Mouse (Mus musculus) layer of hippocampus, postnatal 14 days (tissue): ENCODE results near the gene Gcm1. TPM values are rescaled to one million over a fixed set of nuclear protein-coding genes. Genes with fewer than 3 reads are reported as not detected.
"Not testable (repeated sequence)": the region's sequence is repeated elsewhere in the genome, so short reads cannot be mapped to it uniquely, and the experiment has no call there.

ENCODE experiments used
- DNase-seq, 2 experiments: peaks; one replicate each; pipeline ENCODE4 v3.0.0; 2021 to 2022; ENCODE audit warnings: low spot score in 2 of 2, mixed read lengths in 1 of 2
- total RNA-seq, 2 experiments: library from RNA; stranded (reverse); gene quantifications; 2 replicates each; pipeline ENCODE4 v1.2.3; 2021

Gcm1 gene
- total RNA-seq, 2 experiments from 2014 or later, result not detected

- no peak for DNase-seq
Observed at GRCm38 (mm10) chr9:78045171-78045570, 6.6 kb upstream of the Gcm1 start.

GRCm38 (mm10) chr9:78046755-78047154, 5.0 kb upstream of the Gcm1 start:
- no peak for DNase-seq

GRCm38 (mm10) chr9:78050452-78050970, 1.2 kb upstream of the Gcm1 start:
- DNase-seq, result no peak

- no peak for DNase-seq
Observed at GRCm38 (mm10) chr9:78053821-78054220, 2.1 kb downstream of the Gcm1 start.

- DNase-seq, result no peak
Observed at GRCm38 (mm10) chr9:78054298-78054697, 2.6 kb downstream of the Gcm1 start.

GRCm38 (mm10) chr9:78059525-78060120, 7.9 kb downstream of the Gcm1 start:
- no peak for DNase-seq

- no peak for DNase-seq
Observed at GRCm38 (mm10) chr9:78062392-78062791, 10.7 kb downstream of the Gcm1 start.

- no peak for DNase-seq
Observed at GRCm38 (mm10) chr9:78064121-78064520, 12.4 kb downstream of the Gcm1 start.

GRCm38 (mm10) chr9:78070496-78070895, 18.8 kb downstream of the Gcm1 start:
- DNase-seq, result no peak

- DNase-seq, result no peak
Observed at GRCm38 (mm10) chr9:78071626-78072025, 19.9 kb downstream of the Gcm1 start.

GRCm38 (mm10) chr9:78073291-78073690, 21.6 kb downstream of the Gcm1 start:
- not testable (repeated sequence) for DNase-seq

- DNase-seq, result no peak
Observed at GRCm38 (mm10) chr9:78073713-78074340, 22.1 kb downstream of the Gcm1 start.

- no peak for DNase-seq
Observed at GRCm38 (mm10) chr9:78075256-78075655, 23.5 kb downstream of the Gcm1 start.

- DNase-seq, result peak; percentile 18 to 21
Observed at GRCm38 (mm10) chr9:78078240-78078639, 26.5 kb downstream of the Gcm1 start.

- DNase-seq, result no peak
Observed at GRCm38 (mm10) chr9:78081835-78082234, 30.1 kb downstream of the Gcm1 start.

GRCm38 (mm10) chr9:78084341-78084740, 32.6 kb downstream of the Gcm1 start:
- DNase-seq, result no peak

GRCm38 (mm10) chr9:78085722-78086287, 34.1 kb downstream of the Gcm1 start:
- no peak for DNase-seq

GRCm38 (mm10) chr9:78087751-78088150, 36.0 kb downstream of the Gcm1 start:
- no peak for DNase-seq

GRCm38 (mm10) chr9:78088521-78088920, 36.8 kb downstream of the Gcm1 start:
- DNase-seq, result no peak

- no peak for DNase-seq
Observed at GRCm38 (mm10) chr9:78088971-78089370, 37.2 kb downstream of the Gcm1 start.

- no peak for DNase-seq
Observed at GRCm38 (mm10) chr9:78089906-78090305, 38.2 kb downstream of the Gcm1 start.

- no peak for DNase-seq
Observed at GRCm38 (mm10) chr9:78090596-78090995, 38.9 kb downstream of the Gcm1 start.

GRCm38 (mm10) chr9:78095686-78096085, 44.0 kb downstream of the Gcm1 start:
- no peak for DNase-seq
